Mouse (Mus musculus) E14TG2a.4 (cell line): ENCODE measurements at regions not wholly inside any gene's neighbourhood (a gene's known extent, or its start where the extent isn't known, plus 50 kb on each side); places are given as distances from the start of the nearest gene placed in this dataset.

Experiments
- H3K27me3 ChIP-seq: 2 replicates; pipeline ENCODE4 v1.6.1; 2014; ENCODE audit warnings: low read length, control low read depth; ENCODE audit not compliant: insufficient read depth
- H3K36me3 ChIP-seq: 2 replicates; pipeline ENCODE4 v1.6.1; 2014; ENCODE audit warnings: low read length, control low read depth; ENCODE audit not compliant: insufficient read depth
- H3K4me1 ChIP-seq: replicated peaks from 2 replicates; pipeline ENCODE4 v1.6.1; 2014; ENCODE audit warnings: low read depth, low read length, control low read depth
- H3K4me3 ChIP-seq: replicated peaks from 2 replicates; pipeline ENCODE4 v1.5.1; 2014; ENCODE audit warnings: mild to moderate bottlenecking, low read length
- H3K9me3 ChIP-seq: 2 replicates; pipeline ENCODE4 v1.6.1; 2014; ENCODE audit warnings: low read length, control low read depth
- CTCF ChIP-seq: conservative IDR thresholded peaks from 2 replicates; pipeline ENCODE4 v1.5.1; 2014; ENCODE audit warnings: low read length
- NANOG ChIP-seq: IDR thresholded peaks from 2 replicates; pipeline ENCODE4 v1.6.1; 2014; ENCODE audit warnings: borderline replicate concordance, low read length, mixed read lengths
- POU5F1 ChIP-seq: IDR thresholded peaks from 2 replicates; pipeline ENCODE4 v1.6.1; 2014; ENCODE audit warnings: low read length, borderline replicate concordance

DNA sequence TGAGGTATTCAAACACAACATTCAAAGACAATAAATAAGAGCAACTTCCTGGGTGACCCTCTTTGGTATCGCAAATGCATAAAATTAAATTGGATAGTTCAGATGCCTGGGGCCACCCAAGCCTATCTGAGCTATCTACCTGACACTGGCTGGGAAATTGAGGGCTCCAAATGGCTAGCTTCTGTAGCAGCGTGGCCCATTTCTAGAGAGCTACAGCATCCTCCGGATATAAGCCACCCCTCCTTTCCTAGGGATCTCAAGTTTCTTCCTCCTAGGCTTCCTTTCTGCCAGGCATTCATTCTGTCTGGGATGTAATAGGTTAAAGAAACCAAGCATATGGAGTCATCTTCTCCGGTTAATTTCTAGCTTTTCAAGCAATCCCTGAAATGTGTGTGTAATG, 483.2 kb downstream of the Tshz3 start:
- peaks cover 10% of the 10 kb centered on the region; the same call in 1 of the 2 replicates for H3K27me3 ChIP-seq
- TF ChIP-seq POU5F1 (no peak), NANOG (no peak), CTCF (no peak)
- H3K36me3 ChIP-seq = no peaks in the 10 kb centered on the region
- H3K4me3 ChIP-seq = no peak overlapping the region
- peaks cover 12% of the 10 kb centered on the region for H3K4me1 ChIP-seq
- no peaks in the 10 kb centered on the region for H3K9me3 ChIP-seq

- Histone ChIP-seq H3K9me3 (peaks cover 29% of the 10 kb centered on the region), H3K4me1 (peaks cover 16% of the 10 kb centered on the region), H3K36me3 (no peaks in the 10 kb centered on the region), H3K4me3 (no peak overlapping the region), H3K27me3 (peaks cover 15% of the 10 kb centered on the region; the same call in 1 of the 2 replicates)
- TF ChIP-seq CTCF (no peak), POU5F1 (peak; percentile 75; the same call in 1 of the 2 replicates), NANOG (peak; percentile 64)
Observed at GRCm38 (mm10) chr7:37192536-37192935, 494.6 kb downstream of the Tshz3 start.

DNA sequence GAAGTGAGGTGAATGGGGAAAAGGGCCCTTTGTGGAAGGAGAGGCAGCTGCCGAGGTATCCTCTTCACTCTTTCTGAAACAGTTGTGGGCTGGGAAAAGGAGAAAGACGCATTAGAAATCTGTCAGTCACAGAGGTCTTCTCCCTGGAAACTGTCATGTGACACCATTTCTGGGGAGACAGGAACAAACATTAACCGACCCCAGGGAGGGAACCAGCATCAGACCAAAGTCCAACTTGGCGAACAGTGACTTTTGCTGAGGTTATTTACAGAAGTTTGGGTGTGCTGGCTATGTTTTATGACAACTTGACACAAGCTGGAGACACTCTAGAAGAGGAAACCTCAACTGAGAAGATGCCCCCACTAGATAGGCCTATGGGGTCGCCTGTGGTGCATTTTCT, 506.9 kb downstream of the Tshz3 start:
- TF ChIP-seq NANOG (no peak), CTCF (no peak), POU5F1 (no peak)

GRCm38 (mm10) chr7:37208305-37208704, 510.4 kb downstream of the Tshz3 start:
- no peak overlapping the region for H3K4me3 ChIP-seq
- H3K4me1 ChIP-seq = peaks cover 3% of the 10 kb centered on the region; the same call in 1 of the 2 replicates
- TF ChIP-seq POU5F1 (no peak), CTCF (no peak), NANOG (no peak)
- no peaks in the 10 kb centered on the region for H3K36me3 ChIP-seq
- peaks cover 4% of the 10 kb centered on the region for H3K27me3 ChIP-seq
- no peaks in the 10 kb centered on the region; the same call in 1 of the 2 replicates for H3K9me3 ChIP-seq

More for the DNA sequence above, 506.9 kb downstream of the Tshz3 start:
- no peaks in the 10 kb centered on the region for H3K36me3 ChIP-seq
- no peaks in the 10 kb centered on the region for H3K4me1 ChIP-seq
- H3K27me3 ChIP-seq = no peaks in the 10 kb centered on the region
- no peaks in the 10 kb centered on the region; the same call in 1 of the 2 replicates for H3K9me3 ChIP-seq
- no peak overlapping the region for H3K4me3 ChIP-seq

DNA sequence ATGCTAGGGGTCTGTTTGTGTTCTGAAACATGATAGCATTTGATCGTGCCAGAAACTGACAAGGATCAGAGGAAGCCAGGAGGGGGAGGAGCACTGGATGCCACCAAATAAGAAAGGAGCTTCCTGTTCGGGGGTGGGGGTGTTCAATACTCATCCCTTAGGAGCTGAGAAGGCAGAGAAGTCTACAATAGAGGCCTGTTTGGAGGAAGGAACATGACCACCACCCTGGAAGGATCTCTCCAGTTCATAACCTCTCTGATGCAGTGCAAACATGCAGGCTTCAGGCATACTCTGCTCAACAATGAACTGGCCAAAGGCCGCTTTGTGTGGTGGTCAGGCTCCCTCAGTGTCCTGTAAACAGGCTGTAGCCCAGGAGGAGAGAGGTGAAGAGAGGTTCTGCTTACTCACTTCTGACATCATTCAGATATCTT, 515.8 kb downstream of the Tshz3 start:
- peaks cover 5% of the 10 kb centered on the region for H3K9me3 ChIP-seq
- no peaks in the 10 kb centered on the region for H3K36me3 ChIP-seq
- peaks cover 4% of the 10 kb centered on the region for H3K27me3 ChIP-seq
- H3K4me3 ChIP-seq = no peak overlapping the region
- H3K4me1 ChIP-seq = peaks cover 11% of the 10 kb centered on the region
- TF ChIP-seq POU5F1 (no peak), NANOG (no peak), CTCF (no peak)

DNA sequence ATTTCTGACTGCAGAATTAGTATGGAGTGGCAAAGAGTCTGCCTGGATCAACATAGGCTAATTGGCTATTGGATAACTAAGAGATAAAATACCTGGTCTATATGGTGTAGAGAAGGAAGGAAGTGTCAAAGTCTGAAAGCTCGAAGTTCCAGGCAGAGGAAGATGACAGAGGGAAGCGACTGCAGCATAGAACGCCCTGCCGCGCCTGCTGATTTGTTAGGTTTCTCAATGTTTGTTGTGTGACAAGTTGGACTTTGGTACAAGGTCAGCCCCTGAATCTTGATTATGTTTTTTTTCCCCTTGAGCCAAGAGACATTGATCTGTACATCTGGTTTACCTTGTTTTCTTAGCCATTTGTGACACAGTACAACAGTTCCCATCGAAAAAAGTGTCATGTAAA, 517.6 kb downstream of the Tshz3 start:
- no peaks in the 10 kb centered on the region for H3K36me3 ChIP-seq
- peaks cover 8% of the 10 kb centered on the region for H3K9me3 ChIP-seq
- no peak overlapping the region for H3K4me3 ChIP-seq
- TF ChIP-seq CTCF (no peak), POU5F1 (no peak), NANOG (no peak)
- peaks cover 11% of the 10 kb centered on the region for H3K4me1 ChIP-seq
- H3K27me3 ChIP-seq = peaks cover 4% of the 10 kb centered on the region

DNA sequence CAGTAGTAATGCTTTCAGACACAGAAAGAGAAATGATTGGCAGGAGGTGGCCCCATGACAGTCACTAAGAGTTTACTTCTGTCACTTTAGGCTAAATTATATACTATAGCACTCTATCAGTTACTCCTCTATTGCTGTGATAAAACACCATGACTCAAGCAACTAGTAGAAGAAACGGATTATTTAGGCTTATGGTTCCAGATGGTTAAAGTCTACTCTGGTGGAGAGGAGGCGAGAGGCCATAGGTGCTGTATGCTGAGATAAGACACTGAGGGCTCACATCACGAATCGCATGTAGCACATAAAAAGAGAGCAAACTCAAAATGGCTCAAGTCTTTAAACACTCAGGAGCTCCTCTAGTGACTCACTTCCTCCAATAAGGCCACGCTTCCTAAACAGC, 522.6 kb downstream of the Tshz3 start:
- H3K9me3 ChIP-seq = peaks cover 36% of the 10 kb centered on the region
- no peaks in the 10 kb centered on the region for H3K27me3 ChIP-seq
- TF ChIP-seq NANOG = no peak
- TF ChIP-seq POU5F1 = no peak
- no peak for TF ChIP-seq CTCF
- no peaks in the 10 kb centered on the region for H3K4me1 ChIP-seq
- H3K4me3 ChIP-seq = no peak overlapping the region
- no peaks in the 10 kb centered on the region for H3K36me3 ChIP-seq

DNA sequence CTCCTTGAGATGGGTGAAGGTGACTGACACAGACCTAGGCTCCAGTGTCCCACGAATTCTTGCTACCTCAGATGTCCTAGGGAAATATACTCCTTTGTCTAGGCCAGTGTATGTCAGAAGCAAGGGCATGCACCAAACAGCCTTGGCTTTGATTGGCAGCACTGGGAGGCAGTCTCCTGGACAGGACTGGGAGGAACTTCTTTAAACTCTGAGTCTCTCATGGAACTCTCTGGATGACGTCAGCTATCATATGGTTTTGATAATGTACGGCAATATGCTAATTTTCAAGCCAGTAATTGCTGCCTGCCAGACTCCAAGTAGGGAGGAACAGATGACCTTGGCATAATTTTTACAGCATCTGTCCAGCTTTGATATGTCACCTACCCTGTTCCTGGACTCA, 528.5 kb downstream of the Tshz3 start:
- H3K36me3 ChIP-seq = no peaks in the 10 kb centered on the region
- H3K4me3 ChIP-seq = no peak overlapping the region
- H3K9me3 ChIP-seq = peaks cover 31% of the 10 kb centered on the region
- H3K4me1 ChIP-seq = no peaks in the 10 kb centered on the region
- no peaks in the 10 kb centered on the region for H3K27me3 ChIP-seq
- TF ChIP-seq NANOG (no peak), POU5F1 (no peak), CTCF (no peak)
